20 mouse cellular contexts compared by ENCODE assay signal in genomic region chr3:152412362-152412761, GRCm38 (mm10).
"Had no signal": no experiment of that assay in that cellular context is flagged by ENCODE, and none has a peak within 500 bp of the region (broad histone marks: within the 10 kb centered on the region; RNA-seq: fewer than 3 reads in every experiment).

No protein-coding gene starts in this region.

- H3K4me3 ChIP-seq: lung, embryonic 15.5 days; megakaryocyte, embryonic 14.5 days; midbrain, embryonic 13.5 days; myocyte; neural tube, embryonic 13.5 days; neural tube, embryonic 15.5 days; stomach, embryonic 15.5 days had no signal

- ATAC-seq: liver, postnatal 0 days; lung, postnatal 0 days; midbrain, embryonic 13.5 days; midbrain, embryonic 16.5 days had no signal

- H3K27ac ChIP-seq: lung, embryonic 15.5 days; macrophage; midbrain, embryonic 13.5 days; neural tube, embryonic 13.5 days; neural tube, embryonic 15.5 days; stomach, embryonic 15.5 days; stomach, postnatal 0 days had no signal

- H3K36me3 ChIP-seq: midbrain, embryonic 13.5 days; neural tube, embryonic 13.5 days; neural tube, embryonic 15.5 days; stomach, embryonic 15.5 days had no signal

- H3K9ac ChIP-seq: liver, postnatal 0 days; lung, embryonic 15.5 days; midbrain, embryonic 13.5 days; neural tube, embryonic 13.5 days; neural tube, embryonic 15.5 days; stomach, embryonic 15.5 days had no signal

- H3K4me1 ChIP-seq: midbrain, embryonic 13.5 days; neural tube, embryonic 13.5 days; neural tube, embryonic 15.5 days had no signal

- H3K9me3 ChIP-seq: lung, embryonic 15.5 days; megakaryocyte, embryonic 14.5 days; midbrain, embryonic 13.5 days; neural tube, embryonic 13.5 days; neural tube, embryonic 15.5 days; stomach, embryonic 15.5 days had no signal

- H3K4me2 ChIP-seq: lung, embryonic 15.5 days; midbrain, embryonic 11.5 days; midbrain, embryonic 13.5 days; neural tube, embryonic 13.5 days; neural tube, embryonic 15.5 days; stomach, embryonic 15.5 days had no signal

- H3K27me3 ChIP-seq: lung, embryonic 15.5 days; megakaryocyte, embryonic 14.5 days; midbrain, embryonic 13.5 days; neural tube, embryonic 13.5 days; neural tube, embryonic 15.5 days; stomach, embryonic 15.5 days had no signal

- DNase-seq: liver, postnatal 0 days; lung, adult 2 months; lung, postnatal 14 days; lung, postnatal 36 days; right cerebral cortex, postnatal 14 days; thymus, adult 2 months; thymus, postnatal 25 days; thymus, postnatal 4 days had no signal
